Mouse (Mus musculus) retina, postnatal 7 days (tissue): Measurements from ENCODE around the gene Etv2.
A peak's percentile ranks its signal among the peaks of the same experiment; 100 is the strongest.

Source experiments
- DNase-seq: peaks from one replicate; pipeline ENCODE4 v3.0.0-alpha.2; 2012; ENCODE audit warnings: low read depth, low spot score

Etv2 gene

DNA sequence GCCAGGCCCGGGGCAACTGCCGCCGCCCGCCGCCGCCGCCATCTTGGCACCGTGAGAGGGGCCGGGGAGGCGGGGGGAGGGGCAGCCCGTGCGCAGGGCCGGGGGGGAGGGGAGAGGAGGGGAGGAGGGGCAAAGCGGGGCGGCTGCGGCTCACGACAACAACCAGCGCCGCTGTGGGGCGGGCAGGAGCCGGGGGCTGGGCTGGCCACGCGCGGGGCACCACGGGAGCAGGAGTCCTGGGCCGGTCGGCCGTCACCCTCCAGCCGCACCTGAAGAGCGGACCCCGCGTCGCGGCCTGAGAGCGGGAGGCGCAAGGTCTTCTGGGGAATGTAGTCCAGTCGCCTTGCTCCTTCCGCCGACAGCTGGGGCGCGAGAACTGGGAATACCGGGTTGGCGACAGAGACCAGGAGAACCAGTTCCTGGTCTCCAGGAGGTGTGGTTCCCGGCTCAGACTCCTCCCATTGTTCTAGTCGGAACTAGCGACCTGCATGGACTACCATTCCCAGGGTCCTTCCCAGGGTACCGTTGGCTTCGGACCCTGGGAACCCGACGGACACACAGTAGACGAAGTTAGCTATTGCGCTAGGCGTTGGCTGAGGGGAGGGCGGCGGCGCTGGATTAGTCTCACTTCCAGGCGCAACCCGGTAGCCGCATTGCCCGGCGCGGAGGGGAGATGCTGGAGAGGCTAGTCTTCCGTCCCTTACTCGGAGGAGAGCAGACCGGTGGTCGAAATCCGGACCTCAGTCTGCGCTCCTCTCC lies 46.8 kb downstream of the Etv2 start, which contains the start of gene Kmt2b:
Gene Kmt2b, minus strand, starts transcription at position 51 of the 759 bp plus-strand sequence.
- peak; percentile 93 for DNase-seq

DNA sequence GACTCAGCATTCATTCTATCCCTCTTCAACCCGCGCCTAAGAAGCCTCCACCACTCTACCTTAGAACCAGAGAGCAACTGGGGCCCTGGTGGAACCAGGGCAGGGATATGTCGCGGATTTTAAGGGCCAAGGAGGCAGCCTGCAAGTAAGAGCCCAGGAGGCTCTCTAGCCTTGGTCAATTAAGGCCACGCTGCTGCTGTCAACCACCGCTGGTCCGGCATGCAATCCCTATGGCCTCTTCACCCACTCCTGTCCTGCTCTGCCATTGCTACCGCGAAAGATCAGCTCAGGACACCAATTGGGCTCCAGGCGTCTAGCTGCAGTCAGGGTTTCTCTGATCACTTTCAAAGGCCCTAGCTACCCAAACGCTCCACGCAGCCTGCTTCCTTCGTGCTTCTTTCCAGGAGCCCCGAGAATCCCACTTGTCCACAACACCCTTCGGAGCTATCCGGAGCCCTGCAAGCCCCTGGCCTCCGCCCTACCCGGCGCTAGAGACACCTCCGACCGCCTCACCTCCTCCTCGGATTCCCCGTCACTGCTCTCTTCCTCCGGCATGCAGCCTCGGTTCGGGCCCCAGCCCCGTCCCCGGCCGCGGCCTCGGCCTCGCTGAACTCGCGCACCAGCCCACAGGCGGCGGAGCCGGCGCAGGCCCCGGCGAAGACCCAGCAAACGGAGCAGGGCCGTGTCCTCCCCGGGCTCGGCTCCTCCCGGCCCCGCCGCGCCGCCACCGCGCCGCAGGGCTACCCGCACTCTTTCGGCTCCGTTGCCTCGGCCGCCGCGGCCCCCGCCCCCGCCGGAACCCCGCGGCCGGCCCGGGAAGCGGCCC lies 47.6 kb downstream of the Etv2 start:
- peak; percentile 14 for DNase-seq

DNA sequence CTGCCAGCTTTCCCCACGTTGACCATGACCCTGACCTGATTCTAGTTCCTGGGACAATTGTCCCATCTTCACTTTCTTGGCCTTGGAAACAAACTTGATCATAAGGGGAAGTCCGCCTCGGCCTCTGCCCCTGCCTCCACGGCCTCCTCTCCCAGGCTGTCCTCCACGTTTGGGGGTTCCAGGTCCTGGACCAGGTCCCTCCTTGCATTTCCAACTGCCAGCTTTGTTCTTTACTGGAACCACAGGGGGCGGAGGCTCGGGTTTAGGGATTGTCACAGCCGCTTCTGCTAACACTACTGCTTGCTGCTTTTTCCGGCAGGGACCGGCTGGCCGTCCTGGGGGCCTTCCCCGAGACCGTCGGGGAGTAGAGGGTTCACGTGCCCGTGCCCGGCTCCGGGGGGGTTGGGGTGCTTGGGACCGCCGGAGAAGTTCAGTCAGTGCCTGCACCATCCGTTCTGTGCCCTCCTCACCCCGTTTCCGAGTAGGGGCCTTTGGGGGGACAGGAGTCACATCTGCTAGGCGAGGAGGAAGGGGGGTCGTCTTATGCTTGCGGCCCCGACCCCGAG lies 49.1 kb downstream of the Etv2 start:
- DNase-seq: no peak

DNA sequence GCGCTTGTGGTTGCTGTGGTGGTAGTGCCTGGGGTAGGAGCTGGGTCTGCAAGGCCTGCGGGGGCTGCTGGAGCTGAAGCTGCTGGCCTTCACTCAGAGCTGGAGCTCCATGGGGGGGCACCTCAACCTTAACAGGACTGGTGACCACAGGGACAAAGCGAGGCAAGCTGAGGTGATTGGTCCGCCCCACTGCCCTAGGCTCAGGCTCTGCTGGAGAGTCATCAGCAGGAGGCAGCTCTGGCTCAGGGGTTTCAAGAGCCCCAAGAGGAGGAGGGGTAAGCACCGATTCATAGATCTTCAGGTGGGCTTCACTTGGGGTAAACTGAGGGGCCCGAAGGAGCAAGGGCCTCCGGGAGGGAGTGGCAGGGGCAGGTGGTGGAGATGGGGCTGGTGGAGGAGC lies 50.5 kb downstream of the Etv2 start:
- no peak for DNase-seq

DNA sequence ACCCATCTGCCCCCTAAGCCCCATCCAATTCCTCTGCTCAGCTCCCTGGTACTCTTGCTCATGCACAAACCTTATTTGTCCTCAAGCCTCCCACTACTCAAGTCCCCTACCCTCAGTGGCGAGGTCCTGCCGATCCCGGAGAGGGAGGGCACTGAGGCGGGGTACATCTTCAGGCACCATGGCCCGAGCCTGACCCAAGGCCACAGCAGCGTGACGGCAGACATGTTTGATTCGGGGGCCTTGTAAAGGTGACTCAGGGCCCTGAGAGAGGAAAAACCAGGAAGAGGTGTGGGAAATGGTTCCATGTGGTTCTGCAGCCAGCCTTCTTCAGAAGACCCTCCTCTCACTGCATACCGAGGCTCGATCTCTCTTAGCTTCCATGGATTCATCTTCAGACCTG lies 51.3 kb downstream of the Etv2 start:
- DNase-seq: no peak
